Mouse (Mus musculus) gastrocnemius, postnatal 10 days (tissue): ENCODE measurements around the gene Cntn5. TPM values are rescaled to one million over a fixed set of nuclear protein-coding genes. Genes with fewer than 3 reads are reported as not detected.

Experiments
- DNase-seq: peaks from one replicate; pipeline ENCODE4 v3.0.0; 2021; ENCODE audit warnings: mixed read lengths
- total RNA-seq, 2 experiments: library from RNA; stranded (reverse); gene quantifications; 2 replicates each; pipeline ENCODE4 v1.2.3; 2021

The Cntn5 gene
- total RNA-seq, 2 experiments from 2014 or later: 0.09 to 0.11 TPM

GRCm38 (mm10) chr9:10229716-10230115 lies 674.9 kb downstream of the Cntn5 start:
- no peak for DNase-seq

GRCm38 (mm10) chr9:10226013-10226412 lies 678.6 kb downstream of the Cntn5 start:
- no peak for DNase-seq

- DNase-seq: no peak
Measured at GRCm38 (mm10) chr9:10186063-10186462, 718.5 kb downstream of the Cntn5 start.

- no peak for DNase-seq
Measured at GRCm38 (mm10) chr9:10170526-10170925, 734.0 kb downstream of the Cntn5 start.

- DNase-seq: no peak
Measured at GRCm38 (mm10) chr9:10121350-10122057, 783.1 kb downstream of the Cntn5 start.

GRCm38 (mm10) chr9:10116581-10116980 lies 788.0 kb downstream of the Cntn5 start:
- DNase-seq: no peak

GRCm38 (mm10) chr9:10109156-10109555 lies 795.4 kb downstream of the Cntn5 start:
- DNase-seq: no peak

GRCm38 (mm10) chr9:10107861-10108260 lies 796.7 kb downstream of the Cntn5 start:
- no peak for DNase-seq

- no peak for DNase-seq
Measured at GRCm38 (mm10) chr9:10101812-10102440, 802.6 kb downstream of the Cntn5 start.

- DNase-seq: no peak
Measured at GRCm38 (mm10) chr9:10076282-10076681, 828.3 kb downstream of the Cntn5 start.

- no peak for DNase-seq
Measured at GRCm38 (mm10) chr9:10073401-10073800, 831.2 kb downstream of the Cntn5 start.

- DNase-seq: no peak
Measured at GRCm38 (mm10) chr9:10072860-10073259, 831.7 kb downstream of the Cntn5 start.

- DNase-seq: no peak
Measured at GRCm38 (mm10) chr9:10071271-10071670, 833.3 kb downstream of the Cntn5 start.

GRCm38 (mm10) chr9:10044969-10045789 lies 859.4 kb downstream of the Cntn5 start:
- DNase-seq: no peak

GRCm38 (mm10) chr9:10043001-10043400 lies 861.6 kb downstream of the Cntn5 start:
- DNase-seq: no peak

- no peak for DNase-seq
Measured at GRCm38 (mm10) chr9:10015129-10015528, 889.4 kb downstream of the Cntn5 start.

- DNase-seq: no peak
Measured at GRCm38 (mm10) chr9:9984028-9984427, 920.5 kb downstream of the Cntn5 start.

- DNase-seq: no peak
Measured at GRCm38 (mm10) chr9:9983220-9983619, 921.4 kb downstream of the Cntn5 start.

- no peak for DNase-seq
Measured at GRCm38 (mm10) chr9:9965370-9965769, 939.2 kb downstream of the Cntn5 start.

GRCm38 (mm10) chr9:9960610-9961172 lies 943.9 kb downstream of the Cntn5 start:
- no peak for DNase-seq

GRCm38 (mm10) chr9:9949346-9949745 lies 955.2 kb downstream of the Cntn5 start:
- DNase-seq: no peak

GRCm38 (mm10) chr9:9944872-9945271 lies 959.7 kb downstream of the Cntn5 start:
- DNase-seq: no peak
